Mouse (Mus musculus): ENCODE data around the gene Nbea. TPM values are rescaled to one million over a fixed set of nuclear protein-coding genes. Genes with fewer than 3 reads are reported as not detected.

Gene Nbea
- 0.20 and 5.0 TPM in 2 replicates for polyA plus RNA-seq (2012; ENCODE audit: insufficient read depth, low replicate concordance)

DNA sequence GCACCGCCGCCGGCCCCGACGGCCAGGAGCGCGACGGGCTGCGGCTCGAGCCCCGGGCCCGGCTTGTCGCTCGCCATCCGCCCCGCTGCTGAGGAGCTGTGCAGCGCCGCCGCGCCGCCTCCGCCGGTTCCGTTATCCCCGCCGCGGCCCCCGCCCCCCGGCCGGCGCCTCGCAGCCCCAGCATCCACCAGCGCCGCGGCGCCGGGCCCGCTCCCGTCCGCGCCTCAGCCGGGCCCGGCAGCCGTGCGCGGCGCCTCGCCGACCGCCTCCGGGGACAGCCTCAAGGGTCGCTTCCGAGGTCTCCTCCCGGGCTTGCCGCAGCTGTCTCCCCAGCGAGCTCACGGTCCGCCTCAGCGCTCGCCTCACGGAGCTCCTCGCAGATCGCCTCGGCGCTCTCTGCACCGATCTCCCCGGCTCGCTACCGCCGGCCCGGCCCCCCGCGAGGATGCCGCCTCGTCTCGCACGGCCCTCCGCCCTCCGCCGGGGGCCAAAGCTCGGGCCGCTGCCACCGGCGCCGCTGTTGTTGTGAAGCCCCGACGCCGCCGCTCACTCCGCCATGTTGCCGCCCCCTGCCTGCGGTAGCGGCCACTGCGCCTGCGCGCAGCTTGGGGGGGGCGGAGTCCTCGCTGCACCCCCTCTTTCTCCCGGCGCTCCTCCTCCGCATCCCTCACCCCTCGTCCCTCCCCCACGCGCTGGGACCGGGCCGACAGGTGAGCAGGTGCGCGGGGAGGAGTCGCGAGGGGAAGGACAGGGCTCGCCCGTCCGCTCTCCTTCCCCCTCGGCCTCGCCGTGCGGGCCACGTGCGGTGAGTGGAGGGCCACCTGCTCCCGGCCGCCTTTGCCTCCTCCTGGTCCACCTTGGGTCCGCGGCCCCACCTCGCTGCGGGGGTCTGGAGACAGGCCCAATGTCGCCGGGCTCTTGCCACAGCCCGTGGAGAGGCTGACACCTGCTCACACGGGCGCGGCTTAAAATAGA lies at the start of gene Nbea:
Nbea (minus strand) TSS at position 543 of the 975 bp plus-strand sequence.
- Histone ChIP-seq H3K4me1 (peaks cover 25% of the 10 kb centered on the region), H3K4me3 (replicated peaks) (peak within 1 kb of the TSS; percentile 96), H3K36me3 (replicated peaks; ENCODE audit: low read length) (no peaks in the 10 kb centered on the region), H3K9me3 (no peaks in the 10 kb centered on the region), H3K27me3 (replicated peaks) (peaks cover 29% of the 10 kb centered on the region)
- TF ChIP-seq FLI1 (IDR thresholded peaks at IDR 0.05; ENCODE audit: low read length) = no peak
- TF ChIP-seq GATA1 (IDR thresholded peaks at IDR 0.05; ENCODE audit: borderline replicate concordance, low read length) = no peak

DNA sequence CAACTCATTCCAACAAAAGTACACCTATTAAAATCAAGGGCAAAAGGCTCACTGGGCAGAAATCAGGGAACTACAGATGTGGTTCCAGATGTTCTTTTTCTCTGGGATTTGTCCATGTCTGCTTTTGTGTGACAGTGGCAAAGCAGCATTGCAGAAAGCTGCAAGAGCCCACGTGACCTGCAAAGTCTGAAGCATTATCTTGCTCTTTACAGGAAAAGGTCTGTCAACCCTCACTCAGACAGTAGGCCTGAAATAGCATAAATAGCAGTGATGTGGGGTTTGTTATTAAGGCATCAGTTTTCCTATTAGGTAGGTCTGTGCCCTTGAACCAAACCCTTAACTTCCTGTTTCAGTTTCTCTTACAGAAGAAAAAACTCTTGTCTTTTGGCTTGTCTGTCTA lies 45.8 kb upstream of the Nbea start:
- Histone ChIP-seq H3K4me3 (replicated peaks) (peak overlapping the region; percentile 42), H3K4me1 (peaks cover 4% of the 10 kb centered on the region), H3K27me3 (replicated peaks) (no peaks in the 10 kb centered on the region), H3K36me3 (replicated peaks; ENCODE audit: low read length) (no peaks in the 10 kb centered on the region), H3K9me3 (no peaks in the 10 kb centered on the region)
- TF ChIP-seq FLI1 (IDR thresholded peaks at IDR 0.05; ENCODE audit: low read length) = no peak
- TF ChIP-seq GATA1 (IDR thresholded peaks at IDR 0.05; ENCODE audit: borderline replicate concordance, low read length) = no peak

GRCm38 (mm10) chr3:56215989-56216388 lies 32.5 kb upstream of the Nbea start:
- Histone ChIP-seq H3K4me1 (no peaks in the 10 kb centered on the region), H3K9me3 (no peaks in the 10 kb centered on the region), H3K4me3 (replicated peaks) (no peak overlapping the region), H3K36me3 (replicated peaks; ENCODE audit: low read length) (no peaks in the 10 kb centered on the region), H3K27me3 (replicated peaks) (no peaks in the 10 kb centered on the region)
- TF ChIP-seq FLI1 (IDR thresholded peaks at IDR 0.05; ENCODE audit: low read length) = no peak
- no peak for TF ChIP-seq GATA1 (IDR thresholded peaks at IDR 0.05; ENCODE audit: borderline replicate concordance, low read length)

- H3K36me3 ChIP-seq (replicated peaks; ENCODE audit: low read length) = no peaks in the 10 kb centered on the region
- H3K4me3 ChIP-seq (replicated peaks) = no peak overlapping the region
- 0 out of 2 replicates have a peak, but pooled peaks cover 2% of the 10 kb centered on the region for H3K9me3 ChIP-seq
- peaks cover 1% of the 10 kb centered on the region for H3K27me3 ChIP-seq (replicated peaks)
- TF ChIP-seq FLI1 (IDR thresholded peaks at IDR 0.05; ENCODE audit: low read length) (no peak), GATA1 (IDR thresholded peaks at IDR 0.05; ENCODE audit: borderline replicate concordance, low read length) (no peak)
- no peaks in the 10 kb centered on the region for H3K4me1 ChIP-seq
Observed at GRCm38 (mm10) chr3:56203968-56204367, 20.5 kb upstream of the Nbea start.

DNA sequence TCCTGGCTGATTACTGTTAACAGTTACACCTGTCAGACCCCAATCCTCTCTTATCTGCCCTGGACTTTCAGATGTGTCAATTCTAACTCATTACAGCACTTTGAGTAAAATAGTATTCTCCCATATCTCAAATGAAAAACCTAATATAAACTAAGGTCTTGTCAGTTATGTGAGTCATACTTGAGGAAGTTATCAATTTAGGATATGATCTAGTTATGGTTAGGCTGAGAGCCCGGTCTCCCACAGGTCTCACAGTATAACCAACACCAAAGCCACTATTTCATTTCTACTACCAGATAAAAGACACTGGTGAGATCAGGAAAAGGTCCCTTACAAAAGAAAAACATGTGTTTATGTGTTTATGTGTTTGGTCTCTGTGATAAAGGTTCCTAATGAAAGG lies 4.7 kb upstream of the Nbea start:
- H3K27me3 ChIP-seq (replicated peaks) = peaks cover 17% of the 10 kb centered on the region
- H3K4me1 ChIP-seq = peaks cover 9% of the 10 kb centered on the region
- TF ChIP-seq GATA1 (IDR thresholded peaks at IDR 0.05; ENCODE audit: borderline replicate concordance, low read length) (no peak), FLI1 (IDR thresholded peaks at IDR 0.05; ENCODE audit: low read length) (no peak)

GRCm38 (mm10) chr3:56187131-56187779 lies 3.8 kb upstream of the Nbea start:
- Histone ChIP-seq H3K4me1 (peaks cover 17% of the 10 kb centered on the region), H3K9me3 (no peaks in the 10 kb centered on the region), H3K36me3 (replicated peaks; ENCODE audit: low read length) (no peaks in the 10 kb centered on the region), H3K27me3 (replicated peaks) (peaks cover 24% of the 10 kb centered on the region), H3K4me3 (replicated peaks) (no peak overlapping the region)
- TF ChIP-seq GATA1 (IDR thresholded peaks at IDR 0.05; ENCODE audit: borderline replicate concordance, low read length) (no peak), FLI1 (IDR thresholded peaks at IDR 0.05; ENCODE audit: low read length) (no peak)

More for the DNA sequence above, 4.7 kb upstream of the Nbea start:
- Histone ChIP-seq H3K36me3 (replicated peaks; ENCODE audit: low read length) (no peaks in the 10 kb centered on the region), H3K9me3 (no peaks in the 10 kb centered on the region), H3K4me3 (replicated peaks) (no peak overlapping the region)

- Histone ChIP-seq H3K36me3 (replicated peaks; ENCODE audit: low read length) (no peaks in the 10 kb centered on the region), H3K27me3 (replicated peaks) (peaks cover 29% of the 10 kb centered on the region), H3K9me3 (no peaks in the 10 kb centered on the region), H3K4me1 (peaks cover 25% of the 10 kb centered on the region), H3K4me3 (replicated peaks) (peak overlapping the region; percentile 96)
- TF ChIP-seq GATA1 (IDR thresholded peaks at IDR 0.05; ENCODE audit: borderline replicate concordance, low read length) (no peak), FLI1 (IDR thresholded peaks at IDR 0.05; ENCODE audit: low read length) (no peak)
Observed at GRCm38 (mm10) chr3:56182371-56183158, 936 bp downstream of the Nbea start.

DNA sequence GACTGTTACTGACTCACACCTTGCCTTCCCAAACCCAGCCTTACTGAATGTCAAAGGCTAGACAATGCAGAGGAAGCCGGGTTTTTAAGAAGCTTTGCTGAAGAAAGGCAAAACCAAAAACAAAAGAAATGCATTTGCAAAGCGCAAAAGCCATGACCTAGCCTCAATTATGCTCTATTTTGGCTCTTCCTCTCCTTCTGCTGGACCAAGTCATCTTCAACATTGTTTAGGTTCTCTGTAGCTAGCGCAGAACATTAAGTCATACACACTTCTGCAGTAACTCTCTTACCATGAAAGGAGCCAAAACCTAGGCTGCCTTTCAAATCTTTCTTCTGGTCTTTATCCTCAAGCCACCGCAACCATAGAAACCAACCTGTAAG lies 1.5 kb downstream of the Nbea start:
- Histone ChIP-seq H3K27me3 (replicated peaks) (peaks cover 27% of the 10 kb centered on the region), H3K36me3 (replicated peaks; ENCODE audit: low read length) (no peaks in the 10 kb centered on the region), H3K4me3 (replicated peaks) (peak overlapping the region; percentile 96), H3K9me3 (no peaks in the 10 kb centered on the region), H3K4me1 (peaks cover 25% of the 10 kb centered on the region)
- no peak for TF ChIP-seq GATA1 (IDR thresholded peaks at IDR 0.05; ENCODE audit: borderline replicate concordance, low read length)
- TF ChIP-seq FLI1 (IDR thresholded peaks at IDR 0.05; ENCODE audit: low read length) = no peak

DNA sequence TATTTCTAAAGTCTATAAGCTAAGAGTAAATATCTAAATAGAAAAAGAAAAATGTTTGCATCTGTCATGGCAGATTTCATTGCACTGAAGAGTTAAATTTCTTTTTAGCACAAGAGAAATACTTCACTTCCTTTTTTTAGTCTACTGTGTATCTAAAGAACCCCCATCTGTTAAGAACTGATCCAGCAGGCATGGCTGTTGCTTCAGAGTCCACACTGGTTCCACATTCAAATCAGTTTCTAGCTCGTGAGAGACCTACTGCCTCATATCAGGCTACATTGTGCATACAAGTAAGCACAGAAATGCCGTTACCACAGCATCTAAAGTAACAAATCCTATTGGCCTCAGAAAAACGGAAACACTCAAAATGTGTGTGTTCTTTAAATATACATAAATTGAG lies 2.5 kb downstream of the Nbea start:
- Histone ChIP-seq H3K9me3 (no peaks in the 10 kb centered on the region), H3K27me3 (replicated peaks) (peaks cover 25% of the 10 kb centered on the region), H3K4me3 (replicated peaks) (no peak overlapping the region), H3K36me3 (replicated peaks; ENCODE audit: low read length) (no peaks in the 10 kb centered on the region), H3K4me1 (peaks cover 25% of the 10 kb centered on the region)
- TF ChIP-seq GATA1 (IDR thresholded peaks at IDR 0.05; ENCODE audit: borderline replicate concordance, low read length) (no peak), FLI1 (IDR thresholded peaks at IDR 0.05; ENCODE audit: low read length) (no peak)

All from megakaryocyte, embryonic 14.5 days (primary cell).